Mouse (Mus musculus) gastrocnemius, postnatal 4 days (tissue): ENCODE measurements around the gene Oxsr1. TPM values are rescaled to one million over a fixed set of nuclear protein-coding genes. Genes with fewer than 3 reads are reported as not detected.
A peak's percentile ranks its signal among the peaks of the same experiment; 100 is the strongest.
"Not testable (repeated sequence)": the region's sequence is repeated elsewhere in the genome, so short reads cannot be mapped to it uniquely, and the experiment has no call there.

Source experiments
- DNase-seq, 2 experiments: peaks; one replicate each; pipeline ENCODE4 v3.0.0; 2021 to 2022; ENCODE audit warnings: low spot score in 2 of 2, mixed read lengths in 2 of 2
- long read RNA-seq, 2 experiments: library from polyadenylated mRNA; stranded (forward); transcript quantifications; one replicate each; pipeline ENCODE4 v2.0.0; 2021
- total RNA-seq, 2 experiments: library from RNA; stranded (reverse); gene quantifications; 2 replicates each; pipeline ENCODE4 v1.2.3; 2021

Gene Oxsr1
- total RNA-seq = 10 to 100 TPM; 36.0 to 39.1 TPM
- long read RNA-seq, experiment 1, full-length matches to known transcripts = 15 of 23 reads
- long read RNA-seq, experiment 1, partial matches to known transcripts = 3 of 23 reads
- long read RNA-seq, experiment 1, other reads (novel, unspliced or antisense) = 5 of 23 reads
- long read RNA-seq, experiment 2, full-length matches to known transcripts = 32 of 43 reads
- long read RNA-seq, experiment 2, partial matches to known transcripts = 2 of 43 reads
- long read RNA-seq, experiment 2, other reads (novel, unspliced or antisense) = 9 of 43 reads

- peak; percentile 90 to 96 for DNase-seq
These were observed at the start of gene Oxsr1 for GRCm38 (mm10) chr9:119322289-119323259. Gene Oxsr1 (minus strand): TSS chr9:119322427.

DNA sequence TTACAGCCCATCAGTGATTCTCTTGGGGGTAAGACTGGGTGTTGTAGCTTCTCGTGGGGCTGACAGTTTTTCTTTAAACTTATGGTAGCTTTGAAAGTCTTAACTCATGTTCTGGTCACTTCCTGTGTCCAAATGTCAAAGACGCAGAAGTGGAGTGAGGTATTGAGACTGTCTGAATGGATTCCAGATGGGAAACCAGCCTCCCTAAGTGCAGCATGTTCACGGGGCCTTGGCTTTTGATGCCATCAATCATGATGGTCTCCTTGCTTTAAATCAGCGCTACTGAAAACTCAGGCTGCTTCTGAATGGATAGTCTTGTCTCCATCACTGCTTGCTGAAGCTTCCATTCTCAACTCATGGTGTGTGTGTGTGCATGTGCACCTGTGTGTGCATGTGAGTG is 49.0 kb upstream of the Oxsr1 start:
- no peak for DNase-seq

GRCm38 (mm10) chr9:119370770-119371169 is 48.5 kb upstream of the Oxsr1 start:
- DNase-seq = not testable (repeated sequence)

DNA sequence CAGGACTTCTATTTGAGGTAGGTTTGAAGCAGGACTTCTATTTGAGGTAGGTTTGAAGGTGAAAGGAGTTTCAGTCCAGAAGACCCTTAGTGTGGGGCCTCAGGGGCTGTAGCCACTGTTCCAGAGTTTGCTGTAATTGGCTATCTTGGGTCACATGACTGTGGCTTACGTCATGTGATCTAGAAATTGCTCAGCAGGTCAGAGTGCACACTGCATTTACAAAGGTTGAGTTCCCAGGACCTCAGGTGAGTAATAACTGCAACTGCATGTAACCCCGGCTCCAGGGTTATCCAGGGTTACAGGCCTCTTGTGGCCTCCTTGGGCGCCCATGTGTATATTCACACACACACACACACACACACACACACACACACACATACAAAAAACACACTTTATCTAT is 46.1 kb upstream of the Oxsr1 start:
- no peak for DNase-seq

GRCm38 (mm10) chr9:119365284-119365683 is 43.1 kb upstream of the Oxsr1 start, which contains the start of gene Slc22a14:
Gene Slc22a14 (minus strand): TSS chr9:119365553.
- DNase-seq = no peak

GRCm38 (mm10) chr9:119363229-119363628 is 41.0 kb upstream of the Oxsr1 start:
- no peak for DNase-seq

GRCm38 (mm10) chr9:119361416-119361815 is 39.2 kb upstream of the Oxsr1 start:
- no peak for DNase-seq

- no peak for DNase-seq
These were observed 35.8 kb upstream of the Oxsr1 start for GRCm38 (mm10) chr9:119358058-119358429.

GRCm38 (mm10) chr9:119357331-119358057 is 35.3 kb upstream of the Oxsr1 start, which contains the start of gene Xylb:
Gene Xylb (plus strand): TSS chr9:119357381.
- DNase-seq = peak; percentile 87 to 92

DNA sequence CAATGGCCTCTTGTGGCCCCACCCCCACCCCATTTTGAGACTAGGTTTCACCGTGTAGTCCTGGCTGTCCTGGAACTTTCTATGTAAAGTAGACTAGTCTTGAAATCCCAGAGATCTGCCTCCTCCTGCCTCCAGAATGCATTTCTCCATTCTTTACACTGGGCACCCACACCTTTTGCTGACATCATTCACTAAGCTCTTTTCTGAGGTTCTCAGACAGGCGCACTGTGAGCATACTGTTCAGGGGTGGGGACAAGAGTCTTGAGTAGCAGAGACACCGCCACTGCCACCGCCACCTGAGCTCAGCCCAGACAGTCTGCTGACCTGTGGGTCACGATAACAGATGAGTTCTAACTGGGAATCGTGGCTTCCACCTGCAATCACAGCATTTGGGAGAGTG is 33.7 kb upstream of the Oxsr1 start:
- no peak for DNase-seq

DNA sequence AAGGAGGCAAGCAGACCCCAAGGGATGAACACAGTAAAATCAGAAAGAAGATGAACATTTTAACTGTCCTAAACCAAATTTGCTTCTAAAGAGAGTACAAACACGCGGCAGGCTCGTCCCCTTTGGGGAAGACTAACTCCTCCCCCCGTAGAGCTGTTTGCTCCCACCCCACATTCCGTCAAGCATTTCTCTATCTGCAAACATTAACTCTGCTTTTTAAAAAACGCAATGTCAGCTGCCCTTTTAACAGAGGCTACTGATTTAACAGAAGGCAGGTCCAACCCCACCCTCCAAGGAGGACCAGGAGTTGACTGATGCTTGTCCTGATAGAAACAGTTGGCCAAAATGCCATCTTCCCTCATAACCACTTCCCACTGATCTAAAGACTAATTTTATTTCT is 31.7 kb upstream of the Oxsr1 start:
- no peak for DNase-seq

DNA sequence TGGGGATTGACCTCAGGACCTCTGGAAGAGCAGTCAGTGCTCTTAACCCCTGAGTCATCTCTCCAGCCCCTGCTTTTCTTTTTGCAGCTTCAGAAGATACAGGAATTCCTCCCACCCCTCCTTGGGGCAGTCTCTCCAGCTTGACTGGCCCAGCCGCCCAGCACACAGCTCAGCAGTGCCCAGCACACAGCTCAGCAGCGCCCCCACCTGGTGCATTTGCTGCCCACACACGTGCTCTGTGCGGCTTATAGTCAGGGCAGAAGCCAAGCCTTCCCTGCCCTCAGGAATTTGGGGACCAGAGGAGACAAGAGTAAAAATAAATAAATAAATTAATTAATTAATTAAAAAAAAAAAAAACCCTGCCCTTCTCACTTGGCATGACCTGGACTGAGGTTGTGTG is 29.8 kb upstream of the Oxsr1 start:
- DNase-seq = peak; percentile 69 to 83

DNA sequence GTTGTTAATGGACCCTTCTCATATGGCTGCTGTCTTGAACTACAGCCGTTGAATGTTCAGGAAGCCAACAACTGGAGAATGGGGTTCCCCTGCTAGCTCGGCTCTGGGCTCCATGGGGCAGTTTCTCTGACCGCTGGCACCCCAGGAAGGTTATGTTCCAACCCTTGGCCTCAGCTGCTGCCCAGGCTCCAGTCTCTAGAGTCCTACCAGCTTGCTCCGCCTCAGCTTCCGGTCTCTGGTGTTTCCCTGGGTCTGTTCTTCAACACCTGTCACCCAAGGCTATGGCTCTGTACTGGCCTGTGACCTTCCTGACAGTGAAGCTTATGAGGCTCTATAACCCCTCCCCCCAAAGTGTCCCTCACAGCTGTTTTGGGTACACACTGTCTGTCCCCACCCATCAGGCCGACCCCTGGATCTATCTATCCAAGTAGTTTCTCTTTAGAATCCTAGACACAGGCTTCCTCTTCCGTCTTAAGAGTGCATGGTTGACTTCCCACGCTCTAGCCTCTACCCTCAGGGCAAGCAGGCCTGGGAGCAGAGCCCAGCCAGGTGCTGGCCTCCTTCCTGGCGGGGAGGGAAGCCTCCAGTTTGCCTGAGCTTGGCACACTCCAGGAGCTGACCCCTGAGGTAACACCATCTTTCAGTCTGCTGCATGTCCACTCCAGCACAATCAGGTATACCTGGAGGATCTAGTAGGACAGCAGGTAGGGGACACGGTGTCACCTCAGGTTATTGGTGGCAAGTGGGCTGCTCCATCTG is 28.9 kb upstream of the Oxsr1 start:
- DNase-seq = no peak

DNA sequence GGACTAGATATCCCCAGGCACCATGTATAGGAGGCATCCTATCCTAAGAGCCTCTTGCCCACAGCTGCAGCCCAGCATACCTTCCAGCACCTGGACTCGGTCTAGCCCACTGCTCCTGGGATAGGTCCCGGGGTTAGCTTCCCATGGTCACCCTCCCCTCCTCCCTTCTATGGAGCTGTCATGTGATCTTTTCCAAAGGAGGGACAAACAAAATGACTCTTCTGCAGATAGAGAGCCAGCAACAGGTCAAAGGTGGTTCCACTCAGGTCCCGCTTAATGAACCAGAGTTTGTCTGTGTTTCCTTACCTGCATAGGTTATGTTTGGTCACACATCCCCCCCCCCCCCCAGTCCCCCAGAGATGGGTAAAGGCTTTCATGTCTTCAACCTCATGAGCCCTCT is 28.3 kb upstream of the Oxsr1 start:
- DNase-seq = no peak

DNA sequence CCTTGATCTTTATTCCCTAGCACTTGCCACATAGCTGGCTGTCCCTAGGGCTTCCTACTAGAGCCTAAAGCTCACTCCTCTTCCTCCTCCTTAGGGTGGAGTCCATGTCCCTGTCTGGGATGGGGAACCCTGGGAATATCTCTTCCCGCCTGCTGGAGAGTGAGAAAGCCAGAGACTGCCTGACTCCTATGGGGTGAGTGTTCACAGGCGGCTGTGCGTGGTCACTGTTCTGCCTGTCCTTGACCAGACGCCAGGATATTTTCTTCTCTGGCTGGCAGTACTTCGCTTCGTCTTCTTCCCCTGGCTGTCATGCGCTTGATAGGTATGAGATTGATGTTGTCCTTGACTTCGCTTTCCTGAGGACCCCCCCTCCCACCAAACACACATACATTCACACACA is 24.1 kb upstream of the Oxsr1 start:
- no peak for DNase-seq

GRCm38 (mm10) chr9:119342728-119343127 is 20.5 kb upstream of the Oxsr1 start:
- DNase-seq = no peak

GRCm38 (mm10) chr9:119340909-119341816 is 18.9 kb upstream of the Oxsr1 start, which contains the start of gene Myd88:
Gene Myd88 (minus strand): TSS chr9:119341411.
- DNase-seq = peak; percentile 79 to 95

GRCm38 (mm10) chr9:119340212-119340580 is 18.0 kb upstream of the Oxsr1 start:
- DNase-seq = no peak

GRCm38 (mm10) chr9:119339558-119340211 is 17.5 kb upstream of the Oxsr1 start, which contains the start of gene Acaa1a:
Gene Acaa1a (plus strand): TSS chr9:119339676.
- peak; percentile 46 to 74 for DNase-seq
